Mouse (Mus musculus) kidney, adult 8-10 months (tissue): ENCODE data around the gene Etnppl.

Source experiments
- DNase-seq, 2 experiments: peaks; one replicate each; pipeline ENCODE4 v3.0.0; 2022

Etnppl gene

DNA sequence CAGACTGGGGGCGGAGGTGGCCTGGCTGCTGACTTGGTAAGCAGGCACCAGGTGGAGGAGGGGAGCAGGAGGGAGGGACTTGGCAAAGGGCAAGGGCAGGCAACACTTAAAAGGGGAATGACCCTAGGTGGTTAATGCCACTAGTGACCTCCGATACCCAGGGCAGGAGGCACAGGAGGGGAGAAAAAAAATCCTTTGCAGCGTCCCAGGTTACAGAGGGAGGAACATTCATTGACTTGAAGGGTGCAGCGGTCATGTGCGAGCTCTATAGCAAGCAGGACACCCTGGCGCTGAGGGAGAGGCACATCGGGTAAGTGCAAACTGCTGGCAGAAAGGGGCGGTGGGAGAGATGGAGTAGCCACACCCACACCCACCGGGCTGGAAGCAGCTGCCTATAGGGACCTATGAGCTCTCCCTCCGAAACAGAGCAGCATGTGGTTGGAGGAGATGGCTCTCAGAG is at the start of gene Etnppl:
Etnppl (plus strand) TSS at position 10 of the 460 bp plus-strand sequence.
- peak; percentile 75 to 81 for DNase-seq

- no peak for DNase-seq
These were observed 48.7 kb upstream of the Etnppl start for GRCm38 (mm10) chr3:130568331-130569095.

DNA sequence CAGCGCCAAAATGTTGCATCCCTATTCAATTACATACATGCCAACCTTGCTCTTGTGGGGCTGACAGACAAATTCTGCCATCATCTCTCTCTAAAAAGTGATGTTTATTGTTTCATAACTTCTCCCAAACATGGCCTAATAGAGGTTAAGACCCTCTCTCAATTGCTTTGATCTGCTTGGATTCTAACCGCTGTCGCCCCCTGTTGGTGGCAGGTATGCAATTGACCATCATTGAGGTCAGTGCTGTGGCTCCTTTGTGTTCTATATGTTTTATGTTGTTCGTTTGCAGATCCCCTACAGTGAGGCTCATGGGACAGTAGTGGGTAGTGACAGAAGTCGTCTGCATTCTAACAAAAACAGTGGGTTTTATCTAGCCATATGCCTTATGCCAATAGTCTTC is 44.0 kb upstream of the Etnppl start:
- DNase-seq, result no peak

- DNase-seq, result peak; percentile 8 to 29
These were observed 42.6 kb upstream of the Etnppl start for GRCm38 (mm10) chr3:130574652-130575051.

GRCm38 (mm10) chr3:130576683-130577082 is 40.6 kb upstream of the Etnppl start:
- peak in 1 of 2 experiments; percentile 21 for DNase-seq

DNA sequence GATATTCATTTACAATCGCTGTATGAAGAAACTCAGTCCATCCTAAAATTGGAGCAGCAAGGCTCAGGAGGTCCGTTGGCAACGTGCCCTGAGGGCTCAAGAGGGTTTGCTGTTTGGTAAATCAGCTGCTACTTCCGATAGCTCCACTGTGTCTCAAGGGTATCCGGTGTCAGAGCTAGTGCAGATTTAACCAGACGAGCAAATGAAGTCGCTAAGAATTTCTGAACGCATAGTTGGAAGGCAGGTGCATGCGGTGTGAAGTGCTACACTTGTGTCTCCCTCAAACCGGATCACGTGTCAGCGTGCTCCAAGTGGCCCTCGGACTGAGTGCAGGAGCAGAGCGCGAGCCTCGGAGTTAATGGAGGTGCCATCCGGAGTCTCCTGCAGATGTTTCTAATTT is 37.7 kb upstream of the Etnppl start:
- DNase-seq, result no peak

DNA sequence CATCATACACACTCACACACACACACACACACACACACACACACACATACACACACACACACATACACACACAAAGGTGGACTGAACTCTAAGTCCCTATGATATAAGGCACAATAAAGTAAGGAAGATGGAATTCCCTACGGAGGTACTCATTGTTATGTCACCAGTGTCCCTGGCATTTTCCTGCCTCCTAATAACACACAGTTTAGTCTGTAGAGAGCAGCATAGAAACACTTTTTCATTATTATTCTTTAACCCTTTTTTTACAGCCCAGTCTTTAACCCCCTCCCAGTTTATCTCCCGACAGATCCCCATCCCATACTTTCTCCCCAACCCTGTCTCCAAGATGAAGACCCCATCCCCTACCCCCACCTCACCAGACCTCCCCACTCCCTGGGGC is 35.7 kb upstream of the Etnppl start:
- no peak for DNase-seq

GRCm38 (mm10) chr3:130582903-130583664 is 34.2 kb upstream of the Etnppl start:
- DNase-seq, result no peak

DNA sequence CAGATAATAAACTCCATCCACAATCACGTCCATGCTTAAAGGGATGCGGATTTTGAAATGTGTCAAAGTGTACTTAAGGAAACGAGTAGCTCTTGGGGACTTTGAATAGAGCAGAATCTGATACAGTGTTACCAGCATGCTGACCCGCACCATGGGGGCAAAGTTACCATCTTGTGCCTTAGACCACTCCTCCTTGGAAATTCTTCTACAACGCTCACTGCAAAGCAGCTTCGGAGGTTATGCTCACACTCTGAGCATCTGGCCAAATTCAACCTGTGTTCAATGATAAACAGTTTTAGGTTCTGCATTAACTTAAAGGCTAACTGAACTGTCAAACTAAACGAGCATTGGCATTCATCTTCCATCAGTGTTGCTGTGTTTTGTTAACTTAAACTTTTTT is 33.2 kb upstream of the Etnppl start:
- peak in 1 of 2 experiments; percentile 41 for DNase-seq

GRCm38 (mm10) chr3:130595050-130595449 is 22.2 kb upstream of the Etnppl start:
- no peak for DNase-seq

DNA sequence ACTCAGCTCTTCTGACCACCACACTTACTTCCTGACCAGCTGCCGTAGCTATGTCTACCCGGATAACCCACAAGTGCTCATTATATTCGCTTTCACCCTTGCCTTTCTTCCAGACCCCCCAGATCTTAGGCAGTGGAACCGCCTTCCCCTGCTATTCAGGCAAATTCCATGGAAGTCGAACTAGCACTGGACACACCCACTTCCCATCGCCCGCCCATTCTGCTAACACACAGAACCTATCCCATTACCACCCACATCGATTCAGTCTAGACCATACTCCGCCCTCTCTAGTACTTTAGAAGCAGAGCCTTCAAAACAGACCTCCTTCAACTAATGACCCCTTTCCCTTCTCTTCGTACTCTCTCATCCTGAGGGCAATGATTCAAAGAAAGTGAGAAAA is 15.8 kb upstream of the Etnppl start:
- no peak for DNase-seq

DNA sequence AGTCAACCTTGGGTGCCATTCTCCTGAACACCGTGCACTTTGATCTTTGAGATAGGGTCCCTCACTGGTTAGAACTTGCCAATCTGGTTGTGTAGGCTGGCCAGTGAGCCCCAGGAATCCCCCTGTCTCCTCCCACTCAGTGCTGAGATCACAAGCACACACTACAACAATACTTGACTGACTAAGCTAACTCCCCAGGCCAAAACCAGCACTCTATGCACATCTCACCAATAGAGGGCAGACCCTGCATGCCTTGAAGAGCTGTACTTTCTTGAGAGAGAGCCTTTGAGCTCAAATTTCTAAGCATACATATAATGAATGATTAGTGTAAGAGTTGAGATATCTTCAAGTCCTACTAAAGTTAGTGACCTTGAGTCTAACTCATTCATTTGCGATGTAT is 9.3 kb upstream of the Etnppl start:
- DNase-seq, result peak; percentile 15 to 35

GRCm38 (mm10) chr3:130614444-130614843 is 2.8 kb upstream of the Etnppl start:
- DNase-seq, result no peak

DNA sequence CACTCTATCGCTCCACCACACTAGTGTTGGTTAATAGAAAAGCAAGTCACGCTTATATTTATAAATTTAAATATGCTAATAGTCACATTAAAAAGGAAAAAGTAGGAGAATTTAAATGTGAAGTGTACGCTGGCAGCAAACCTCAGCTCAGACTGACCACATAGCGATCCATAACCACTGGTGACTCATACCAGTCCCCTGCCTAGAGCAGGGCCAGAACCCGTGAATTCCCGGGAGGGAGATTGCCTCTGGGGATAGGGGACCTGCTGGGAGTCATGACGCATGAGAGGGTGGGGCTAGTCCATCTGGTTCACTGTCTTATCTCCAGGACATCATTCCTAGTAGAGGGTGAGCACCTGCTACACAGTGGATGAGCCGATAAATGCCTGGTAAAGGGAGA is 1.6 kb upstream of the Etnppl start:
- no peak for DNase-seq

DNA sequence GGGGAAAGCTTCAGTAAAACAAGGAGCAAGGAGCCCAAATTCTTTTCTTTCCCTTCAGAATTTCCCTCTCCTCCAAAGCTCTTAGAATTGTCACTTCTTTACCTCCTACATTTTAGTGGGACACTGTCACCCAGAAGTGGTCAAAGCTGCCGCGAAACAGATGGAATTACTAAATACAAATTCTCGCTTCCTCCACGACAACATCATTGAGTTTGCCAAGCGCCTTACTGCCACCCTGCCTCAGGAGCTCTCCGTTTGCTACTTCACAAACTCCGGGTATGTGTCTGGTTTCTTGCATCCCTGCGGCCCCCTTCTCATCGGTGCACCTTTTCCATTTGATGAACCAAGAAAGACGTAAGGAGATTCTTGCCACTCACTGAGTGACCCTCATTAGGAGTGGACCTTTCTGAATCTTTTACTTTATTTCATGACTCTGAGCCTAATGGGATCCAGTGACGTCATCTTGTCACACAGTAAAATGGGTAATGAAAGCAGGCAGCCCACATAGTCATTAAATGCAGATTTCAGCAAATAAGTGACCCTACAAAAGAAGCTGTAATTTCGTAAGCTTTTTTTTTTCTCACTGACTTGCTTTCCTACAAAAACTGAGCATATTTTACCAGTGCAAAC is 3.4 kb downstream of the Etnppl start:
- DNase-seq, result no peak

GRCm38 (mm10) chr3:130628358-130628757 is 11.1 kb downstream of the Etnppl start:
- DNase-seq, result no peak

DNA sequence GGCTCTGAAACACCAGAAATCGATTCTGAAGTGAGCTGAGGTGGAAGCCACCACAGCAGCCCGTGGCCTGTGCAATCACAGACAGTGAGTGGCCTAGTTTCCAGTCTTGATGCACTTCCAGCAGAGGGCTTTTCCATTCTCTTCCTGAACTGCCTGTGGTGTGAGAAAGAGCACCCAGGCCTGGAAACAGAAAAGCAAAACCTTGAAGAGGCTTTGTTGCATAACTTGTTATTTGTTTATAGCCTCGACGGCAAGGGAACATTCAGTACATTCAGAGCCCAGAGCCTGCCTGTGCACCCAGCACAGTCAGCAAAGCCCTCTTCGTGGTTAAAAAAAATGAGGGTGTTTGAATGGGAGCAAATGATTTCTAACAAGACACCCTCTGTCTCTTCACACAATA is 16.6 kb downstream of the Etnppl start:
- DNase-seq, result no peak

DNA sequence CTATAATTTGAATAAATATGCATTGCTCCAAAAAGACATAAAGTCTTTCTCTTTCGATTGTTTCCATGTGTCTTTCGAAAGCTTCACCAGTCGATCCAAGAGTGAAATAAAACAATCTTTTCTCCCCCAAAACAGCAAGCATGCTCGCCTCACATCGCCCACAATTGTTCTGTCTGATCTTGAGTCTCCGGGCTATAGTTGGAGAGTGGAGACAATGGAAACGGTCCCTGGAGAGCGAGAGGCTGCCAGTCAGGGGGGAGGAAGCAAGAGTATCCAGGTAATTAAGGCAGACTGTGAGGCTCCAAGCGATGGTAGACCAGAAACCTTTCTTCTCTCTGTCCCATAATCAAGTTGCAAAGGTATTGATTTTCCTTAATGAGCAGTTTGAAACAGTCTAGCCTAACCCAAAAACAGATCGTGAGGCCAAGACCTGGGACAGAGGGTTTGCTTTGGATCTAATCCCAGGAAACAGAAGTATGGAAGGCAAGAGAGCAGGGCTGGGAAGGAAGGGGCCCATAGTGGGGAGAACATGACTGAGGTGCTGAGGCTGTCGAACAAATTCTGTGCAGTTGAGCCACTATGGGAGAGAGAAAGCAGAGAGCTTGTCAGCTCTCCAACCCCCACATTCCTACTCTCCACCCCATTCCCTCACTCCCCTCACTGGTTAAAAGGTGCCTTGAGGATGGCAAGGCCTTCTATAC is 29.0 kb downstream of the Etnppl start:
- DNase-seq, result no peak

- no peak for DNase-seq
These were observed 32.3 kb downstream of the Etnppl start for GRCm38 (mm10) chr3:130649569-130649968.

DNA sequence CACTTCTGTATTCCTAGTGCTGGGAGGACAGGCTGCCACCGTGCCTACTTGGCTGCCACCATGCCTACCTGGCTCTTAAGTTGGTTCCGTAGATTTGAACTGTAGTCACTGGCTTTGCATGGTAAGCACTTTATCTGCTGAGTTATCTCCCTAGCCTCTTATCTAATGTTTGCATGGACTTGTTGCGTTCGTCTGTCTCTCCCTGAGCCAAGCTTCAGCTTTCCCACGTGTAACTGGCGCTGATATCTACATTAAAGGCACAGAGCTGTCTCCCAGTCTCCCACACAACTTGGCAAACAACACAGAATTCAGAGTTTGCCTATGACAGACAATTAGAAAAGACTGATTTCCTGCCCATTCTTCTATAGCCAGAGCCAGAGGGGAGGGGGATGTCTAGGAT is 43.4 kb downstream of the Etnppl start:
- no peak for DNase-seq

DNA sequence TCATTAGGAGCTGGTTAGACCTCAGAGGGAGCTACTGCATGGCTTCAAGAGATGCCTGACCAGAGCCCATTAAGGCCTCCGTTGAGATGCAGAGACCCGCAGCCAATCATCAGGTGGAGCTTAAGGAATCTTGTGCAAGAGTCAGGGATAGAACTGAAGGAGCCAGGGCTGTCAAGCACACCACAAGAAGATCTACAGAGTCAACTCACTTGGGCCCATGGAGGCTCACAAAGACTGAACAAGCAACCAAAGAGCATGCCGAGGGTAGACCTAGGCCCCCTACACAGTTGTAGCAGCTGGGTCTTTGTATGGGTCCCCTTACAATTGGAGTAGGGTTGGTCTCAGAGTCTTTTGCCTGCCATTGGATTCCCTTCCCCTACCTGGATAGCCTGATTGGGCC is 45.2 kb downstream of the Etnppl start:
- DNase-seq, result no peak

DNA sequence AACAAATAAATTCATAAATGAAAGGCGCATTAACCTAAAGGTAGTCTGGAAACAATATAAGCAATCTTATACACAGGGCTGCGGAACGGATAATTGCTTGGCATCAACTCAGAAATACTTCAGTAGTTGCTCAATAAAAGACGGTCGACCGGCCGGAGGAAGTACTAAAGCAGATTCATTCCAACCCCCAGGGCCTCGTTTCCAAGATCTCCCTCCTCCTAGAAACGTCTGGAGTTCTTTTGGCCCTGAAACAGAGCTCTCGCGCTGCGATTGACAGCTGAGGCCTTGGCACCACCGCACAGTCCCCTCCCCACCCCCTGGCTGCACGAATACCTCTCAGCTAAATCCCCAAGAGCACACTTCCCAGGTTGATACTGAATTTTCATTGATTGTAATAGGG is 54.0 kb downstream of the Etnppl start:
- no peak for DNase-seq
